Mouse (Mus musculus) testis, adult 2 months (tissue): Measurements from ENCODE around the gene Slc29a3. TPM values are rescaled to one million over a fixed set of nuclear protein-coding genes. Genes with fewer than 3 reads are reported as not detected.

Experiments
- H3K27ac ChIP-seq: fragments of 200-500 bp; 2 replicates; pipeline ENCODE4 v1.5.1; 2012; ENCODE audit warnings: low read depth, low read length; ENCODE audit not compliant: control insufficient read depth, insufficient read depth
- H3K27me3 ChIP-seq: fragments of 200-500 bp; 2 replicates; pipeline ENCODE4 v1.6.1; 2012; ENCODE audit warnings: mild to moderate bottlenecking, low read length, moderate library complexity; ENCODE audit not compliant: control insufficient read depth, insufficient read depth
- H3K36me3 ChIP-seq: fragments of 200-500 bp; 2 replicates; pipeline ENCODE4 v1.6.1; 2012; ENCODE audit warnings: mild to moderate bottlenecking, low read length; ENCODE audit not compliant: control insufficient read depth, insufficient read depth
- H3K4me1 ChIP-seq: fragments of 200-500 bp; 2 replicates; pipeline ENCODE4 v1.6.1; 2012; ENCODE audit warnings: low read length; ENCODE audit not compliant: control insufficient read depth, insufficient read depth
- H3K4me3 ChIP-seq: fragments of 200-500 bp; 2 replicates; pipeline ENCODE4 v1.5.1; 2012; ENCODE audit warnings: low read depth, mild to moderate bottlenecking, low read length, moderate library complexity, mixed read lengths; ENCODE audit not compliant: control insufficient read depth
- CTCF ChIP-seq: fragments of 200-500 bp; IDR thresholded peaks from 2 replicates; pipeline ENCODE4 v1.5.1; 2012; ENCODE audit warnings: low read depth, mild to moderate bottlenecking, inconsistent platforms, low read length, moderate library complexity; ENCODE audit not compliant: control insufficient read depth, insufficient read depth, insufficient replicate concordance
- POLR2A ChIP-seq: fragments of 200-500 bp; IDR thresholded peaks from 2 replicates; pipeline ENCODE4 v1.6.1; 2012; ENCODE audit warnings: low read depth, mild to moderate bottlenecking, inconsistent platforms, low read length, moderate library complexity; ENCODE audit not compliant: control insufficient read depth
- polyA plus RNA-seq: library from polyadenylated mRNA; depleted of rRNA; stranded (reverse); fragments of >200 nt; gene quantifications from 2 replicates; pipeline ENCODE4 v1.2.3, GENCODE M21; 2012

Slc29a3 gene
- polyA plus RNA-seq, 1 experiment = 66.3 TPM

GRCm38 (mm10) chr10:60762126-60762525 is 9.5 kb upstream of the Slc29a3 start:
- no peaks in the 10 kb centered on the region for H3K36me3 ChIP-seq
- no peak overlapping the region for H3K4me3 ChIP-seq
- no peaks in the 10 kb centered on the region for H3K27me3 ChIP-seq
- peaks cover 5% of the 10 kb centered on the region for H3K4me1 ChIP-seq
- TF ChIP-seq CTCF (no peak), POLR2A (no peak)
- H3K27ac ChIP-seq = no peak overlapping the region

GRCm38 (mm10) chr10:60760377-60760776 is 7.8 kb upstream of the Slc29a3 start:
- H3K4me1 ChIP-seq = peaks cover 5% of the 10 kb centered on the region
- H3K27me3 ChIP-seq = no peaks in the 10 kb centered on the region
- TF ChIP-seq CTCF (peak; percentile 92), POLR2A (no peak)
- no peaks in the 10 kb centered on the region for H3K36me3 ChIP-seq
- H3K27ac ChIP-seq = no peak overlapping the region
- H3K4me3 ChIP-seq = peak overlapping the region; percentile 32

- Histone ChIP-seq H3K4me3 (no peak overlapping the region), H3K27me3 (no peaks in the 10 kb centered on the region), H3K36me3 (no peaks in the 10 kb centered on the region), H3K27ac (no peak overlapping the region), H3K4me1 (peaks cover 12% of the 10 kb centered on the region)
- TF ChIP-seq POLR2A (no peak), CTCF (peak; percentile 65; the same call in 1 of the 2 replicates)
These were observed 4.4 kb upstream of the Slc29a3 start for GRCm38 (mm10) chr10:60756992-60757391.

GRCm38 (mm10) chr10:60756146-60756545 is 3.6 kb upstream of the Slc29a3 start:
- H3K27me3 ChIP-seq = no peaks in the 10 kb centered on the region
- TF ChIP-seq POLR2A = no peak
- no peak for TF ChIP-seq CTCF
- H3K4me3 ChIP-seq = no peak overlapping the region
- no peaks in the 10 kb centered on the region for H3K36me3 ChIP-seq
- peaks cover 12% of the 10 kb centered on the region for H3K4me1 ChIP-seq
- H3K27ac ChIP-seq = no peak overlapping the region

- Histone ChIP-seq H3K4me1 (peaks cover 7% of the 10 kb centered on the region), H3K36me3 (no peaks in the 10 kb centered on the region), H3K27me3 (no peaks in the 10 kb centered on the region), H3K27ac (no peak overlapping the region), H3K4me3 (no peak overlapping the region)
- TF ChIP-seq POLR2A = no peak
- TF ChIP-seq CTCF = no peak
These were observed 1.3 kb upstream of the Slc29a3 start for GRCm38 (mm10) chr10:60753941-60754340.

GRCm38 (mm10) chr10:60753261-60753660 is 667 bp upstream of the Slc29a3 start:
- Histone ChIP-seq H3K27me3 (no peaks in the 10 kb centered on the region), H3K4me1 (peaks cover 7% of the 10 kb centered on the region), H3K36me3 (no peaks in the 10 kb centered on the region), H3K4me3 (peak overlapping the region; percentile 94), H3K27ac (no peak overlapping the region)
- TF ChIP-seq CTCF (no peak), POLR2A (no peak)

- TF ChIP-seq POLR2A (no peak), CTCF (no peak)
- H3K27ac ChIP-seq = no peak overlapping the region
- H3K36me3 ChIP-seq = no peaks in the 10 kb centered on the region
- H3K4me3 ChIP-seq = no peak overlapping the region
- H3K27me3 ChIP-seq = no peaks in the 10 kb centered on the region
- peaks cover 4% of the 10 kb centered on the region for H3K4me1 ChIP-seq
These were observed 4.9 kb downstream of the Slc29a3 start for GRCm38 (mm10) chr10:60747667-60748212.
